Mouse (Mus musculus): ENCODE results near the gene Gm8271.
"Not testable (repeated sequence)": the region's sequence is repeated elsewhere in the genome, so short reads cannot be mapped to it uniquely, and the experiment has no call there.

Gene Gm8271

GRCm38 (mm10) chr14:5185493-5185892 lies at the start of gene Gm8271:
Gene Gm8271 (plus strand): TSS chr14:5185793.
- DNase-seq (ENCODE audit: low read depth): not testable (repeated sequence)

GRCm38 (mm10) chr14:5164235-5164634 lies 21.4 kb upstream of the Gm8271 start, which contains the start of gene Gm3317:
Gene Gm3317 (plus strand): TSS chr14:5164535.
- DNase-seq (ENCODE audit: low read depth): not testable (repeated sequence)

All from 416B (cell line).